Mouse (Mus musculus) bone marrow macrophage, adult 2 months (primary cell): ENCODE data around the gene Ost4.

ENCODE experiments used
- CTCF ChIP-seq: IDR thresholded peaks from 2 replicates; pipeline ENCODE4 v1.5.1; 2012; ENCODE audit warnings: low read depth, mild to moderate bottlenecking, low read length, moderate library complexity
- POLR2A ChIP-seq: IDR thresholded peaks from 2 replicates; pipeline ENCODE4 v1.6.1; 2012; ENCODE audit warnings: mild to moderate bottlenecking, low read depth, low read length, borderline replicate concordance

GRCm38 (mm10) chr5:30908426-30909299 lies 1.1 kb upstream of the Ost4 start:
- TF ChIP-seq CTCF: no peak
- TF ChIP-seq POLR2A: no peak
